Mouse (Mus musculus) embryonic fibroblast, embryonic 13.5 days (primary cell): Measurements from ENCODE around the gene Yju2.

ENCODE experiments used
- CTCF ChIP-seq: IDR thresholded peaks from 2 replicates; pipeline ENCODE4 v1.5.1; 2011; ENCODE audit warnings: mild to moderate bottlenecking, control low read depth, low read length, moderate library complexity, borderline replicate concordance; ENCODE audit not compliant: insufficient read depth
- POLR2A ChIP-seq: IDR thresholded peaks from 2 replicates; pipeline ENCODE4 v1.6.1; 2011; ENCODE audit warnings: low read depth, mild to moderate bottlenecking, control low read depth, low read length, moderate library complexity

DNA sequence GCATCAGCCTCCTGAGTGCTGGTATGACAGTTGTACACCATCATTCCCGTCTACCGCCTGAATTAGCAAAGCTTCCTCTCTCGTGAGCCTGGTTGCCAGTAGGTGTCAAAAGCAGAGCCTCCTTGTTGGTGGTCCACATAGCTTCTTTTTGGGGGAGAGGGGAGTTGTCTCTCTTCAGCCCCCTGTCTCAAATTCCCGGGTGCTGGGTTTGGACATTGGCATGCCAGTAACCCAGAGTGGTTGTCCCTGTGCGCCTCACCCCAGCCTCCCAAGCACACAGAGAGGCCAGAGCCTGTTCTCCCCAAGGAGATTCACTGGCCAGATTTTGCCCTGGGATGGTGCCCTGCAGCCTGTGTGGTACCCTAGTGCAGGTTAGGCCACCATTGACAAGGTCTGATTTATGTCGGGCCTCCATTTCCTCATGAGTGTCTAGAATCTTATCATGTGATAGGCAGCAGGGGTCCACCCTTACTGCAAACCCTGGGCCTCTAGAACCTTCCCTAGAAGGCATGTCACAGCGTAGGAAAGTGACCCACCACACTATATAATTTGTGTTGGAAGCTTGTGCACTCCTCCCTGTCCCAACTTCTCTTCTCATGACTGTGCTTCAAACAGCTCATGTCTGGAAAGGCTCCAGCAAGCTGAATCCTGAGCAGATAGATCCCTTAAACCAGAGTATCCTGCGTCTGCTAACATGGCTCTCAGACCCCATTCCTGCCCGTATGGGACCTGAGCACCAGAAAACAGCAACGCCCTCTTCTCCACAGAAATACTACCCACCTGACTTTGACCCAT lies 1.2 kb downstream of the Yju2 start:
- no peak for TF ChIP-seq POLR2A
- TF ChIP-seq CTCF: no peak
